Mouse (Mus musculus) hindbrain, embryonic 16.5 days (tissue): ENCODE measurements at regions not wholly inside any gene's neighbourhood (a gene's known extent, or its start where the extent isn't known, plus 50 kb on each side); places are given as distances from the start of the nearest gene placed in this dataset.

Experiments
- ATAC-seq: fragments of 200-750 bp; cut with Nextera tagmentation; 2 replicates; pipeline ENCODE4 v1.8.0; 2017; ENCODE audit warnings: moderate TSS enrichment, moderate library complexity
- H3K27ac ChIP-seq: fragments of 300-500 bp; sonication (generic); 2 replicates; pipeline ENCODE4 v1.5.1; 2014; ENCODE audit warnings: low read depth, mild to moderate bottlenecking, control low read depth, low read length, moderate library complexity
- H3K27me3 ChIP-seq: fragments of 300-500 bp; sonication (generic); replicated peaks from 2 replicates; pipeline ENCODE4 v1.6.1; 2014; ENCODE audit warnings: low read length; ENCODE audit not compliant: control insufficient read depth, insufficient read depth
- H3K36me3 ChIP-seq: fragments of 300-500 bp; sonication (generic); 2 replicates; pipeline ENCODE4 v1.6.1; 2014; ENCODE audit warnings: mild to moderate bottlenecking, low read length, moderate library complexity, mixed read lengths; ENCODE audit not compliant: control insufficient read depth, insufficient read depth
- H3K4me1 ChIP-seq: fragments of 300-500 bp; sonication (generic); 2 replicates; pipeline ENCODE4 v1.6.1; 2014; ENCODE audit warnings: low read depth, low read length; ENCODE audit not compliant: control insufficient read depth, insufficient read depth
- H3K4me2 ChIP-seq: fragments of 300-500 bp; sonication (generic); 2 replicates; pipeline ENCODE4 v1.6.1; 2014; ENCODE audit warnings: mild to moderate bottlenecking, low read length, control low read depth, moderate library complexity
- H3K4me3 ChIP-seq: fragments of 300-500 bp; sonication (generic); 2 replicates; pipeline ENCODE4 v1.5.1; 2014; ENCODE audit warnings: mild to moderate bottlenecking, low read length, control low read depth, moderate library complexity
- H3K9ac ChIP-seq: fragments of 300-500 bp; sonication (generic); 2 replicates; pipeline ENCODE4 v1.6.1; 2014; ENCODE audit warnings: low read depth, mild to moderate bottlenecking, control low read depth, low read length, moderate library complexity
- H3K9me3 ChIP-seq: fragments of 300-500 bp; sonication (generic); 2 replicates; pipeline ENCODE4 v1.6.1; 2014; ENCODE audit warnings: mild to moderate bottlenecking, low read length, moderate library complexity; ENCODE audit not compliant: control insufficient read depth
- WGBS: fragments of 180-500 bp; shearing (Covaris S2); extraction: QIAGEN DNeasy Blood & Tissue Kit; methylation state at CpG from one replicate; pipeline ENCODE4 v1.1.7; 2014; 5-methylcytosine and 5-hydroxymethylcytosine counted together

GRCm38 (mm10) chr5:64625421-64625820 is 177.8 kb upstream of the Klf3 start:
- no peak overlapping the region for H3K9ac ChIP-seq
- no peak overlapping the region for H3K4me3 ChIP-seq
- H3K9me3 ChIP-seq: no peaks in the 10 kb centered on the region
- H3K36me3 ChIP-seq: no peaks in the 10 kb centered on the region
- no peaks in the 10 kb centered on the region for H3K4me1 ChIP-seq
- WGBS: 78% methylated on average over 4 of the region's 4 CpGs
- H3K4me2 ChIP-seq: no peak overlapping the region
- no peak overlapping the region for H3K27ac ChIP-seq
- no peak for ATAC-seq
- no peaks in the 10 kb centered on the region for H3K27me3 ChIP-seq

DNA sequence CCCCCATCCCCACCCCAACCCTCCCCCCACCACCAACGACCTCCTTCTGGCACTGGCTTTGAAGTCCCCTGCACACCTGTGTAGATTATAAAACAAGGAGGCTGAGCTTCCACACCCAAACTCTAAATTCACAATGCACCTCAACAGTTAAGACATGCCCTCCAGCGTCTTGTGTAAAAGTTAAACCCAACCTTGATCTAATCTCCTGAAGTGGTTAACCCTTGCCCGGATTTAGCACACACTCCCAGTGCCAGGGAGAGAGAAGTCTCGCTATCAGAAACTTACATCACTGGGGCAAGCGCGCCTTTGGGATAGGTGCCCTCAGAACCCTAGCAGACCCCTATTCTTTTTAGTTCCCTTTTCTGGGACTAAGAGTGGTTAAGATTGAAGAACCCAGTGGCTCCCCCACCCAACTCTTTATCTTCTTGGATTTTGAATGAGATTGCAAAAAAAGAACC is 177.3 kb upstream of the Klf3 start:
- H3K4me2 ChIP-seq: no peak overlapping the region
- no peaks in the 10 kb centered on the region for H3K27me3 ChIP-seq
- no peak overlapping the region for H3K9ac ChIP-seq
- H3K9me3 ChIP-seq: no peaks in the 10 kb centered on the region
- H3K4me1 ChIP-seq: no peaks in the 10 kb centered on the region
- no peak overlapping the region for H3K27ac ChIP-seq
- no peaks in the 10 kb centered on the region for H3K36me3 ChIP-seq
- WGBS: 65% methylated on average over 6 of the region's 6 CpGs
- ATAC-seq: no peak
- H3K4me3 ChIP-seq: no peak overlapping the region

DNA sequence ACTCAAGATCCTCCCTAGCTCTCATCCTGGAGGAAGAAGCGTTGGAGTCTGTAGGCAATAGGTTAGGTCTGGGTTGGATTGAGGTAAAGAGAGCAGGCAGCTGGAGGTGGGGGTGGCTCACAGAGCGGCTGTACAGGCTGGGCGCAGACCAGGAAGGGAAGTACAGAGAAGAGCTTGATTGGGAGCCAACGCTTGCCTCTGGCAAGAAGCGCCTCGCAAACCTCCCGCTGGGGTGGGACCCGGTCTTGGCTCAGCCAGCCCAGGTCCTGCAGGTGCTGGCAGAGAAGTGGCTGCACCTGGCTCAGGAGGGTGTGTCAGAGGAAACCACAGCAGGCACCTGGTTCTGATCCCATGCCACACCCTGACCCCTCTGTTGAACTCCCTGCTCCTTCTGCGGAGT is 176.8 kb upstream of the Klf3 start:
- Histone ChIP-seq H3K27me3 (no peaks in the 10 kb centered on the region), H3K4me3 (no peak overlapping the region), H3K36me3 (no peaks in the 10 kb centered on the region), H3K27ac (no peak overlapping the region), H3K4me2 (no peak overlapping the region), H3K9ac (no peak overlapping the region), H3K4me1 (no peaks in the 10 kb centered on the region), H3K9me3 (no peaks in the 10 kb centered on the region)
- whole genome bisulfite sequencing: 53% methylated on average over 9 of the region's 9 CpGs
- no peak for ATAC-seq

- Histone ChIP-seq H3K27ac (no peak overlapping the region), H3K4me3 (no peak overlapping the region), H3K4me1 (no peaks in the 10 kb centered on the region), H3K9me3 (no peaks in the 10 kb centered on the region), H3K4me2 (no peak overlapping the region), H3K36me3 (no peaks in the 10 kb centered on the region), H3K27me3 (no peaks in the 10 kb centered on the region), H3K9ac (no peak overlapping the region)
- ATAC-seq: no peak
- 88% methylated on average over 2 of the region's 2 CpGs for WGBS
These were observed 172.6 kb upstream of the Klf3 start for GRCm38 (mm10) chr5:64630582-64630981.

GRCm38 (mm10) chr5:64632171-64632570 is 171.0 kb upstream of the Klf3 start:
- no peak overlapping the region for H3K4me2 ChIP-seq
- no peaks in the 10 kb centered on the region for H3K27me3 ChIP-seq
- no peak overlapping the region for H3K9ac ChIP-seq
- no peaks in the 10 kb centered on the region for H3K4me1 ChIP-seq
- ATAC-seq: no peak
- no peak overlapping the region for H3K4me3 ChIP-seq
- WGBS: 91% methylated on average over 5 of the region's 5 CpGs
- no peak overlapping the region for H3K27ac ChIP-seq
- no peaks in the 10 kb centered on the region for H3K9me3 ChIP-seq
- H3K36me3 ChIP-seq: no peaks in the 10 kb centered on the region

- H3K4me3 ChIP-seq: no peak overlapping the region
- H3K36me3 ChIP-seq: no peaks in the 10 kb centered on the region
- ATAC-seq: no peak
- no peaks in the 10 kb centered on the region for H3K9me3 ChIP-seq
- WGBS: 67% methylated on average over 8 of the region's 8 CpGs
- no peak overlapping the region for H3K27ac ChIP-seq
- no peaks in the 10 kb centered on the region for H3K4me1 ChIP-seq
- H3K4me2 ChIP-seq: no peak overlapping the region
- H3K9ac ChIP-seq: no peak overlapping the region
- H3K27me3 ChIP-seq: no peaks in the 10 kb centered on the region
These were observed 169.2 kb upstream of the Klf3 start for GRCm38 (mm10) chr5:64634008-64634407.

DNA sequence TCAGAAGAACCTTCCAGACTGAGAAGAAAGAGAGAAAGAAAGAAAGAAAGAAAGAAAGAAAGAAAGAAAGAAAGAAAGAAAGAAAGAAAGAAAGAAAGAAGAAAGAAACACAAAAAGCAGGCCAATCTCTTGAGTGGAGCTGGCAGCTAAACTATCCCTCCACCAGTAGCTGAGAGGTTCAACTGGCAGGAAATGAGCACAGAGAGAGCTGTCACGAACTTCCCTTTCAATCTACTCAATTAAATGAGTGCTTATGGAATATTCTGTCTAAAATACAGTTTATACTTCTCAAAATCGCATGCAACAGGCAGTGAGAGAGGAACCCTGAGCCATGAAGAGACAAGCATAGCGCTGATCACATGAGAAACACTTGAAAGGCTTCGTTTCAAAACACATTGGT is 168.5 kb upstream of the Klf3 start:
- Histone ChIP-seq H3K4me2 (no peak overlapping the region), H3K4me1 (no peaks in the 10 kb centered on the region), H3K9me3 (no peaks in the 10 kb centered on the region), H3K27me3 (no peaks in the 10 kb centered on the region), H3K36me3 (no peaks in the 10 kb centered on the region), H3K27ac (no peak overlapping the region), H3K4me3 (no peak overlapping the region), H3K9ac (no peak overlapping the region)
- WGBS: 87% methylated on average over 4 of the region's 4 CpGs
- no peak for ATAC-seq

DNA sequence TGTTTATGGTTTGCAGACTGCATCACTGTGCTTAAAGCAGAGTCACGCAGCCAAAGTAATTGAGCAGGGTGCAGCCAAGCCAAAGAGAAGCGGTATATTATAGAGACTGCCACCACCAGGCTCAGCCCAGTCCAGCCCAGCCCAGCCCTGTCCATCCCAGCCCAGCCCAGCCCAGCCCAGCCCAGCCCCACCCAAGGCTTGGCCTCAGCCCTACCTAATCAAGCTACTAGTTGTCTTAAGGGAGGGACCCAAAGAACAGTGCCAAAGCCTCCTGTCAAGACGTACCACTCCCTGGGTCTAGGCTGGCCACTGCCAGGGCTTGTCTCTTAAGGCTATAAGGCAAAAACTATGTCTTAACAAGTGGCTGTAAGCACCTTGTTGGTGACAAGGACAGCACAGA is 166.9 kb upstream of the Klf3 start:
- H3K4me2 ChIP-seq: no peak overlapping the region
- no peaks in the 10 kb centered on the region for H3K9me3 ChIP-seq
- 93% methylated on average over 3 of the region's 3 CpGs for WGBS
- H3K4me3 ChIP-seq: no peak overlapping the region
- H3K36me3 ChIP-seq: no peaks in the 10 kb centered on the region
- no peak for ATAC-seq
- no peaks in the 10 kb centered on the region for H3K27me3 ChIP-seq
- H3K9ac ChIP-seq: no peak overlapping the region
- H3K4me1 ChIP-seq: no peaks in the 10 kb centered on the region
- no peak overlapping the region for H3K27ac ChIP-seq

DNA sequence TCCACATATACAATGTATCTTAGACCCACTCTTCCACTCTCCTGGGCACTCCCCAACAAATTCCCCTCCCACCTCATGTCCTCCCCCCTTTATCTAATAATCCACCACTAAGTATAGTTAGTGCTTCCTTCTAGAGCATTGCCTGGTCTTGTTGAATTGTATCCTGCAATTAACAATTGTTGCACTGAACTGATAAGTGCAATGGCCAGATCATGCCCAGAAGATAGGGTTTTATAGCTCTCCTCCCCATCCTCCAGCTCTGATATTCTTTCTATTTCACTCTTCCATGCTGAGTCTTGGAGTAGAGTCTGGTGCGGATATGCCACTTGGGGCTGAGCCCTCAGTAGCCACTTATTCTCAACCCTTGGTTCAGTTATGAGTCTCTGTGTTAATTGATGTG is 159.6 kb upstream of the Klf3 start:
- 94% methylated on average over 1 of the region's 1 CpGs for WGBS
- H3K27ac ChIP-seq: no peak overlapping the region
- H3K27me3 ChIP-seq: no peaks in the 10 kb centered on the region
- no peak overlapping the region for H3K9ac ChIP-seq
- no peaks in the 10 kb centered on the region for H3K36me3 ChIP-seq
- no peak for ATAC-seq
- no peaks in the 10 kb centered on the region; the same call in none of the 2 replicates for H3K4me1 ChIP-seq
- no peak overlapping the region for H3K4me3 ChIP-seq
- H3K4me2 ChIP-seq: no peak overlapping the region
- no peaks in the 10 kb centered on the region for H3K9me3 ChIP-seq
